Mouse (Mus musculus) cerebellum, postnatal 36 days (tissue): ENCODE results near the gene Igf1r.

Source experiments
- DNase-seq, 2 experiments: peaks; one replicate each; pipeline ENCODE4 v3.0.0; 2021 to 2022; ENCODE audit warnings: mixed read lengths in 2 of 2

Igf1r gene

DNA sequence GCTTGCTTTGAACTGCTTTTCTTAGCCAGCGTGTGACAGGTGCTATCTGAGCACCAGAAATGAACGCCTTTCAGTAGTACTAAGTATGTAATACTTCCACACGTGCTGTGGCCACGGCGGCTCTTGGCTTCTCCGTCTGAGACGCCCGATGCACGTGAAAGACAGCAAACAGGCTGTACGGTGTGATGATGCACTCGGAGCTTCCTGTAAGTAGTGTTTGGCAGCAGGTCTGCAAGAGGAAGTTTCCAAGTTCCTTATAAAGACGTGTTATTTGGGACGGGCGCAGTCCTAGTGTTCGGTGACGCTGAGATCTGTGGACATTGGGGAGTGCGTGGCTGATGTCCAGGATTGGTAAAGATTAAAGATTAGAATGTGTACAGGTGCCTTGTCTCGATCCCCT, 5.4 kb downstream of the Igf1r start:
- DNase-seq: no peak

- no peak for DNase-seq
These were observed 8.1 kb downstream of the Igf1r start for GRCm38 (mm10) chr7:67960701-67961100.

DNA sequence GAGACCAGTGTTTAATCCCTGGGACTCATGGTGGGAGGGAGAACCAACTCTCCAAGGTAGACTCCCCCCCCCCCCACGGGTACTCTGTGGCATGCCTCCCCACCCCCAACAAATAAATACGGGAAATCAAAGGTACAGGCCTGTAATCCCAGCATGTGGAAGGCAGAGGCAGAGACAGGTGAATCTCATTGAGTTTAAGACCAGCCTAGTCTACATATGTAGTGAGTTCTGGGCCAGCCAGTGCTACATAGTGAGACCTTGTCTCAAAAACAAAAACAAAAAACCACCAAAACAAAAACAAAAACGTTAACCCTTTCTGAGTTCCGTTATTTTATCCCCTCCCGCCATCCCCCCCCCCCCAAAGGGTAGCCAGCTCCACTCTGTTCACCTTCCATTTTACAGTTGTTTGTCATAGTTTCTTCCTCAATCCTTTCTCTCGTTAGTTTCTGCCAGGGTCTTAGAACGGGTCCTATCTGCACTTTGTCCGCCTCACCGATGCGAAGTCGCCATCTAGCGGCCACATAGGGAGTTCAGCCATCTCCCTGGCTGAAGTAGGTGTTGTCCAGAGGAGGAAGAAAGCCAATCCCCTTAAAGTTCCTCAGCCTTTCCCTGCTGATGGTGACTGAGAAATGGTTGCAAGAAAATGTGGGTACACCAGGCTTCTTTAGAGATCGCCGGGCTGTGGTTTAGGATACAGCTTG, 9.1 kb downstream of the Igf1r start:
- DNase-seq: peak; percentile 81 to 82

- DNase-seq: no peak
These were observed 11.1 kb downstream of the Igf1r start for GRCm38 (mm10) chr7:67963691-67964090.

DNA sequence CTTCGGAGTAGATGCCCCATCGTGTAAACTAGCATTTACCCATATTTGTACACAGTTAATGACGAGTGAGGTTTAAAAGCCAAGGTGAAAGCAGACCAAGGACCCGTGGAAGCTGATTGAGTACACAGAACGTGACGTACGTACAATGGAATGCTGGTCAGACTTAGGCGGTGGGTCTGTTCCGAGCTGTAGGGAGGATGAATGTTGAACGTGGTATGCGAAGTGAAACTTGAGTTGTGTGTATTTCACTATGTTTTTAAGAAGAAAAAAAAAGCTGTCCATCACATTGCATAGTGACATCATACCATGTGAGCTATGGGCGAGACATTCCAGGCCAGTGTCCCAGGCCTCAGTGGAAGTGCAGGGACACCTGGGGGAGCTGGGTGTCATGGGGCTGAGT, 15.8 kb downstream of the Igf1r start:
- no peak for DNase-seq

DNA sequence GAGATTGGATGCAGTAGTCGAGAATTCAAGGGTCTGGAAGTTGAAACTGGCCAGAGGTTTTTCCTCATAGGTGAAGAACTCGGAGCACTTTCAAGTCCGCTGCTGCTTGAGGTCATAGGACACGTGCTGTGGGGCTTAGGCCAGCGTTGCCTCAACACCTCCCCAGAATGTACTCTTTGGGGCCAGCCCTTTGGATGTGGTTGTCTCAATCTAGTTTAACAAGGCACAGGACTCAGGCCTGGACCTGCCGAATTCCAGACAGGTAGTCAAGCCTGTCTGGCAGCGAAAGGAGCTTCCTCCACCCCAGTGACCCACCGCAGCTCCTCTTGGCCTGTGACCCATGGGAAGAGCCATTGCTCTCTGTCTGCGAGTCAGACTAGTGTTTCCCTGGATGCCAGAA, 16.4 kb downstream of the Igf1r start:
- no peak for DNase-seq

GRCm38 (mm10) chr7:67973180-67974014, 20.8 kb downstream of the Igf1r start:
- DNase-seq: no peak

GRCm38 (mm10) chr7:67981956-67982355, 29.3 kb downstream of the Igf1r start:
- no peak for DNase-seq

DNA sequence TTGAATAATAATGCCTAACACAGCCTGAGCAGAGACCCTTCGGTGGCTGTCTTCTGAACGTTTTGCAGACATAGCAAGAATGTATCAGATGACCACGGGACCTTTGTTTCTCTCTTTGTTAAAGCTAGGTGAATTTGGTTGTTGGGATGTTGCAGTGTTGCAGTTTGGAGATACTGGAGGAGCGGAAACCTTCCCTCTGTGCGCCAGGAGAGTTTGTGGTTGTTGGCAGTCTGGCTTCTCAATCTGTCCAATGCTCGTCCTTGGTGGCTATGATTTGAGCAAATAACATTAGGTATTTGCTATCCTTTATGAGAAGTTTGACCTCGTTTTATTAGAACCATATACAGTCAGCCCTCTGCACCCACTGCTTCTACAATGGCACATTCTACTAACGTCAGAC, 30.2 kb downstream of the Igf1r start:
- DNase-seq: peak in 1 of 2 experiments; percentile 20

DNA sequence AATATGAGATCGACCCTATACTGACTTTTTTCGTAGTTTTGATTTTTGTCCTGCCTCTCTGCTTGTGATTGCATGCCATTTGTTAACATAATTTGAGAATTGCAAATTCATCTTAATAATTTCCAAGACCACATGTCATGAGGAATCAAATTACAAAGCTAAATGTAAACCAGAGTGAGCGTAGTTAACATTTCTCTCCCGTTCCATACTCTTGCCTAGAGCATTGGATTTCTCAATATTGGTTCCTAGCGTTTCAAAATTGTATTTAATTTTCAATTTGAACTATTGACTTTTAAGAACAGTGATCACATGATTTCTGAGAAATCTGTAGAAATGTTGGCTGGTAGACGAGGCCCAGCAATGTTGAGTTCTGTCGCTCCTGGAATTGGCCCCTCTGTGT, 30.8 kb downstream of the Igf1r start:
- DNase-seq: no peak

DNA sequence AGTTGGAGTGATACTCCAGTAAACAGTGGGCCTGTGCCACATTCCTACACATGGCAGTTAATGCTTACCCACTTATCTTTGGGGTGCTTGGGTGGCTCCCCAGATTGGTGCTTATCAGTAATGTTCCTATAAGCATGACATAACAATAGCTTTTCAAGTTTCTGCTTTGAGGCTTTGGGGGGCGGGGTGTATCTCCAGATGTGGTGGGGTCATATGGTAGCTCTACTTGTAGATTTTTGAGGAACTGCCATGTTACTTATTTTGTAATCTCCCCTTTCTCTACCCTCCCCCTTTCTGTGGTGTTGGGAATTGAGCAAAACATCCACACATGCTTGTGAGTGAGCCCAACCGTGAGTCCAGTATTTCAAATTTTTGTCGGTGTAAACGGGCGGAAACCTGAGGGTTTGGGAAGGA, 32.4 kb downstream of the Igf1r start:
- DNase-seq: no peak

DNA sequence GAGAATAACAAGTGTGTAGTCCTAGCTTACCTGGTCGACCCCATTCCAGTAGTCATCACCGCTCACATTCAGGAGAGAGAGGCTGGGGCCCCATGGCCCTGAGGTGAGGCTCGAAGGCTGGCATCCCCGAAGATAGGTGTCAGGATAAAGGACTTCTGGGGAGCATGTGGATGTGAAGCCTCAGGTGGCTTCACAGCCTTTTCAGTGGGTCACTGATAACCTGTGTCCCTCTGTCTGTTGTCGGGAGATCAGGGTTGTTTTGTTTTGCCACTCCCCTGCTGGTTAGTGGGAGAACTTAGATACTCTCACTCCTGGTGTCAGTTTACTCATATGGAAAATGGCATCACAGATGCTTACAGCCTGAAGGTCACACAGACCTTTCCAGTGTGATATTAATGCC, 32.9 kb downstream of the Igf1r start:
- DNase-seq: no peak

GRCm38 (mm10) chr7:67986277-67986676, 33.6 kb downstream of the Igf1r start:
- no peak for DNase-seq

DNA sequence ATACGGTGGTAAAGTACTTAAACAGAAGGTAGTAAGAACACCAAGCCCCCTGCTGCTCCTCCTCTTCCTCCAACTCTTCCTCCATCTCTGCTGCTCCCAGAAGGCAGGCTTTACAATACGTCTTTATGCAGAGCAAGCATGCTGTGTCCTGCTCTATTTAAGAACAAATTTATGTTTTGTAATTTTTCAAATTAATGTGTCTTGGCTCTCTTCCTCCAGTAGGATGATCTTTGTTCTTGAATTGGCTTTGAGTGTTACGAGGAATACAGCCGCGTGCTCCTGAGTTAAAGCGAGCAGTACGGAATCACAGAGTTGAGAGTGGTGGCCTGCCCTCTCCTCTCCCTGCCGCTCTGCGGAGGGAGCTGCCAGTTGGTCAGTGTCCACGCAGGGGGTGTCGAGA, 34.2 kb downstream of the Igf1r start:
- no peak for DNase-seq

DNA sequence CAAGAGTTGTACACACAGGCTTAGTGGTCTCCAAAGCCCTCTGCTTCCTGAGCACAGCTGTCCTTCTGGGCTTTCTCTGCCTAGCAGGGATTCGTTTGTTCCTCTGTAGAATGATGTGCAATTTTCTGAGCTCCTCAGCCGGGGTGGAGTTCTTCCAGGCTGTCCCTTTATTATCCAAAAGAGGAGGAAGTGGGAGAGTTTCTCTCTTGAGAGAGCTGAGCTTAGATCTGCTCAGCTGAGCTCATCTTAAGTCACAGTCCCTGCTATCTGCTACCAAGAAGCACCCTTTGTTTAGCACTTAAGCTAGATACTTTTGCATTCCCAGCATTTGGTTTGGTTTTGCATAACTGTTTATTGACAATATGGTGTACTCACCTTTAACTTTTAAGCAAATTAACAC, 36.7 kb downstream of the Igf1r start:
- no peak for DNase-seq

DNA sequence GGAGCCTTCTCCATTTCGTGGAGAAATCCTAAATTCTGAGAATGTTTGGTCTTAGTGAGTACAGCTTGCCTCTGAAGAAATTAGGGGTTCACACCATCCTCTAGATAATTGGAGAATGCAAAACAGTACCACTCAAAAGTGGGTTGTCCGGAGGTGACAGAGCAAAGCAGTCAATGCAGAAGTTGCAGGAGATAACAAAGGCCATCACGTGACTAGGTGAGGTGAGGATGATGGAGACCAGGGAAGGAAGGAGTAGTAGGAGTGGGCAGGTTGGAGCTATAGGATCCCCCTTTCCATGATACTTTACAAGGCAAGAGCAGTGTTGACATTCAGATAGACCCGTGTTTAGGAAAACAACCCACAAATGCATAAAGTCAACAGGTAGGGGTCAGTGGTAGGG, 41.0 kb downstream of the Igf1r start:
- no peak for DNase-seq

DNA sequence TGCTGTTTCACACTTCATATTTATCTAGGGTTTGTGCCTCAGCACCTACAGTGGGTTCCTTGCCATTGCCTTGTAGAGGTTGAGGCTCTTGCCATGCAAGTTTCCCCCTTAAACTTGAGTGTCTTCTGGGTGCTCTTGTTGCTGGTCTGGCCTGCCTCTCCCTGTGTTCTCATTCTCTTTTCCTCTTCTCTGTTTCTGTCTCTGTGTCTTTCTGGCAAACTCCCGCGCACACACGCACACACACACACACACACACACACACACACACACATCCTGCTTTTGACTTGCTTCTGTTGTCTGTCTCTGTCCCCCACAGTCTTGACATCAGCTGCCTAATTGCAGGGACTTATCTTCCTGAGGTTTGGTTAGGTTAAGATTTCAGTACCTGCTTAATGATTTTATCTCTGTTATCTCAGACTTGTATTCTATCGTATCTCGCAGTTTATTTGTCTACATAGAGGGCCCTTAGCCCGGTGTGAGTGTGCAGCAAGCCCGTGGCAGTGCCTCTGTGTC, 41.8 kb downstream of the Igf1r start:
- no peak for DNase-seq

GRCm38 (mm10) chr7:67995276-67995675, 42.6 kb downstream of the Igf1r start:
- no peak for DNase-seq

DNA sequence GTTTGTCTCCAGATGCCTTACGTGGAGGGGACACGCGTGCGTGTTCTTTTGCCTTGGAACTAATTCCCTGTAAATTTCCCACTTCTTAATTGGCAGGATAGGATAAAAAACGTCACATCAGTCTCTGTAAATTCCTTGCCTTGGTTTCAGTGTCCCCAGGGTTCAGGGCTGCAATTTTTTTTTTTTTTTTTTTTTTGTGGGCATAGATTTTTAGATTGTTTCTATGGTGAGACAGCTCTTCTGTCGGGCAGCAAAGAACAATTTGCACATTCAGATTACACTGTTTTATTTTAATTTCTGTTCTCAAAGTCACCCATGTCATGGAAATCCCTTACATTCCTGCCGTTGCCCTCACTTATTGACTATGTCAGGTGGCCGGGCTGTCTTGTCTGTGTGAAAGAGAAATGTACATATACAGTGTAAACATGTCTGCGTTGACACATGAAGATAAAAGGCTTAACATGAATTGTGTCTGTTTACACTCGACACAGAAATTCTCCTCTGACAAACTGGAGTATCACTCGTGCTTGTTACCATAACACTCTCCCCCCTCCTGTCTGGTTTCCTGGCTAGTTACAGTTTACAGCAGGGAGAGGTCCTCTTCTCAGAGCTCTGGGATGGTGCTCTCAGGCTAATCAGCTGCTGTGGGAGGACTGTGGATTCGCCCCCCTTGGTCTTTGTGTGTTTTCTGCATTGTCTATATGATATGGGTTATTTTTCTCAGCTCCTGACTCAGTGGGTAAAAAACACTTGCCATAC, 43.8 kb downstream of the Igf1r start:
- no peak for DNase-seq

DNA sequence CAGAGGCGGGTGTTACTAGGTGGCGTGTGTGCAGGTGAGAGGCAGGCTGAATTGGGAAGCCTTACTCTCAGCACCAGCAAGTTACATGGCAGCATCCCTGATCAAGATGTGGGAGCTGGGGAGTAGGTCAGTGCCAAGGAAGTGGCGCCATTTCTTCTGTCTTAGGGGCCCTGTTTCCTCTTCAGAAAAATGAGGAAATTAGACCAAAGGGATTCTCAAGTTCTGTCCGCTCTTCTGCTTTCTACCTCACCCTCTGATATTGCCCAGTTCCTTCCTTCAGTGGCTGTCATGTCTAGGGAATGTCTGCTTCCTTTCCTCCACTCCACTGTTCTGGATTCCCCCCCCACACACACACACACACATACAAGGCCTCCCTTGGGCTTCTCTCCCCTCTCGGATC, 48.6 kb downstream of the Igf1r start:
- DNase-seq: no peak

- no peak for DNase-seq
These were observed 53.4 kb downstream of the Igf1r start for GRCm38 (mm10) chr7:68006074-68006473.

DNA sequence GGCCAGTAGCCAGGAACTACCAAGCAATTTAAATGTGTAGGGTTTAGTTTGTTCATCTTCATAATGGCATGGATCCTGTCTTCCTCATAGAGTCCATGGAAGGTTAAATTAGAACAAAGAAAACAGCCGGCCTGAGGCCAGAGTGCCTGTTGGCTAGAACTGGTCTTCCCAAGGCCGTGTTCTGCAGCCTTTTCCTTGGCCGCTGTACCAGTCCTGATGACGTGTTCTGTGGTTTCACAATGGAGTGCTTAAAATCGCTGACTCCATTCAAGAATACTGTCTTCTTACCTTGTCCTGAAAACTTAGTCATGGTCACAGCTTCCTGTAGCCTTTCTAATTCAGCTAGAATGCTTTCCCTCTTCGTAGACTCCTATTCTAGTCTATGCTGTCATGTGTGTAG, 53.9 kb downstream of the Igf1r start:
- DNase-seq: no peak

DNA sequence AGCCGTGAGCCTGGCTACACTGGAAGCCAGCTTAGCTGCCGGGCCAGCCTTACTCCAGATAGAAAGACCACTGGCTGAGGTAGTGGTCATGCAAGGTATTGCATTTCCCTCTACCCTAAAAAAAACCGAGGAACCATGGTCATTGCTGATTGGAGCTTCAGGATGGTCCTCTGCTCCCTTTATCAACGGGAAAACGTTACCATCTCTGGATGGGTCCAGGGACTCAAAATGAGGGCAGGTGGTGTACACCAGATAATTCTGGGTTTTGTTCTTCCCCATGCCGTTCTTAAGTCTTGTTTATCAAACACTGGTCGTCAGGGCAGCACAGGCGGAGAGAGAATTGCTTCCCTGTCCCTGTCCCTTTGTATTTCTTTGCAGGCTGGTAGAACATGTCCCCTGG, 57.0 kb downstream of the Igf1r start:
- DNase-seq: no peak

- no peak for DNase-seq
These were observed 57.5 kb downstream of the Igf1r start for GRCm38 (mm10) chr7:68010168-68010567.
